Mouse (Mus musculus) thymus, postnatal 25 days (tissue): ENCODE measurements around the gene Mageh1.
"Not testable (repeated sequence)": the region's sequence is repeated elsewhere in the genome, so short reads cannot be mapped to it uniquely, and the experiment has no call there.

Source experiments
- DNase-seq: peaks from one replicate; pipeline ENCODE4 v3.0.0; 2022

Gene Mageh1

DNA sequence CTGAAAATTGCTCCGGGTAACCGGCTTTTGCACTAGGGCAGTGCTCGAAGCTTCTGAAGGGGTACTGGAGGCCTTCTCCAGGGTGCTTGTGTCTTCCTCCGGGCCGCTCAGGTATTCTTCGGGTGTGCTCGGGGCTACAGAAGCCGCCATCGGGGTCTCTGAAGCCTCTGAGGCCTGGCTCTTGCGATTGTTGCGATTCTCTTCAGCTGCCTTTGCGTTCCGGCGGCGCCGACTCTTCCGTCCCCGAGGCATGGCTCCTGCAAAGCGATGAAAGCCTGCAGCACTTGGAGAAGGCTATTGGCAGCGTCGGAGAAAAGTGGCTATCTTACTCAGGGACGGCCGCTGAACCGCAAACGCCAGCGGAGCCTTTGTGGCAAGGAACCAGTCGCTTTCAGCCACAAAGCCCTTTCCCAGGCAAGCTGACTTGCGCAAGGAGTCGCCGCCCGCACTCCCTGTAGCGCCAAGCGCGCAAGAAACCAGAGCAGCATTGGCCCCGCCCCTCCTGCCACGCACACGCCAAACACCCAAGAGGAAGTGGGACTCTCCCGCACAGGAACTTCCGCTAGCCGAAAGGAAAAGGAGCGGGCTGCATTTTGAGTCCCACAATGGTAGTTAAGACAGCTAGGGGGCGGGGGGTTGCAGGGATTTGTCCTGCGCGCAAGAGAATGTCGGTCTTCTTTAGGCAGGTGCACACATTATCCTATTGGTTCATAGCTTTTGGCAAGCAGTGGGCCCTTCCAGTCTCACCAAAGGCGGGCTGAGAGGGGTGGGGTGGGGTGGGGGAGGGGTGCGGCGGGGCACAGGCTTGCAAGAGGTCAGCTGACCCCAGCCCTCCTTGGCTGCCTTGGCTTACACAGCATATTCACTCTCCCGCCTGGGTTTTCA lies at the start of gene Mageh1:
Gene Mageh1, minus strand, starts transcription at position 489 of the 885 bp plus-strand sequence.
- peak; percentile 1 for DNase-seq

DNA sequence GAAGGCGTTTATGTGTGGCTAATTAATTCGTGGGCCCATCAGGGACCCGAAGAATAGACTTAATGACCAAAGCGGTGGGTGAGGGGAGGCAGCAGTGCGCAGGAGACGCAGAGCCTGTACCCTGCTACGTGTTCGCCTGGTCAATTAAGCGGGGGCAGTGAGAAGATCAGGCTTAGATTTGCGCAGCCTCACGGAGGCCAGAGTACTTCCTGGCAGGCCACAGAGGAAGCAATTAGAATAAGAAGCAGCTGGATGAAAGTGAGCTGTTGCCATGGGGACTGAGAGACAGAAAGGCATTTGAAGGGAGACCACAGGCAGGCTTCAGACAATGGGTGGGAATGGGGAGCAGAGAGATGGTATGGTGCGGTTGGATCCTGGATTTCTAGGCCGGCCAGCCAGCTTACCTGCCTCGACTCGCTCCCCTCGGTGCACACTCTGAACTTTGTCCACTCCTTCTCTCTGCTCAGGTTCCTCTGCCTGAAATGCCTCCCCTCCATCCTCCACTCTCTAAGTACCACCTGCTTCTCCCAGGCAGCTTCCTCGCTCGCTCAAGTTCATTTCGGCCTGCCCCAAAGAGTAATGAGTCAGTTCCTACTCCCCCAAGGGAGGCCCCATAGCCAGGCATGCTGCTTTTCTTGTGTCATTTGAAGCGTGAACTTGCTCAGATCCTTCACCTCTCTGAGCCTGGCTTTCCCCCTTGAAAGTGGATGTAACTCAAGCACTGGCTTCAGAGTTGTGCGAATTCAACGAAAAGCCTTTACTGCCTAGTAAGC lies 783 bp upstream of the Mageh1 start:
- DNase-seq, result not testable (repeated sequence)

DNA sequence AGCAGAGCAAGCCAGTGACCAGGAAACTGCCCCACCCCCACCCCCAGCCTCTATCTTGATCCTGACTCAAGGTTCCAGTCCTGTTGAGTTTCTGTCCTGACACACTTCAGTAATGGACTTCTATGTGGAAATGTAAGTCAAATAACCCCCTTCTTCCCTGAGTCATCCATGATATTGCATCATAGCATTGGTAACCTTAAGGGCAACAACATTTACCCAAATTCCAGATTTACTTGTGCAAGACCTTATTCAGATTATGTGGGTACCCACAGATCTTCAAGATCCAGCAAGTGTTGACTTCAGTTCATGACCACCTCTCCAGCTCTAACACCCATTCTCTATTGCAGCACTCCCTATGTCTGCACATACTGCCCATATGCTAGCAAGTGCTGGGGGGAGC lies 5.8 kb downstream of the Mageh1 start:
- DNase-seq, result not testable (repeated sequence)

DNA sequence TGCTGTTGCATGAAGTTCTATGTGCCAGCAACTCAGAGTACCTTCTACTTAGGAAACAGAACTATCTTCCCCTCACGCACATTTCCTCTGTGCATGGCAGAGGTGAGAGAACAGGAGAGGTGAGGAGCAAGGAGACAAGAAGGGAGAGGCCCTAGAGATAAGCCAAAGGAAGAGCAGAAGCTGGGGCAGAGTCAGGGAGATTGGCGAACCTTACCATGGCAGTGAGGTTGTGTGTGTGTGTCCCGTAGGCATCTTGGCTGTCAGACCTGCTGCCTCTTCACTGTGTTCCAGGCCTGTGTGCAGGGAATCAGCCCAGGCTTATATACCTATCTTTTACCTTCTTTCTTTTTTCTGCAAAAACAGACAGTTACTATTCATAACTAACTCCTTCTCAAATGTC lies 11.7 kb downstream of the Mageh1 start:
- DNase-seq, result not testable (repeated sequence)

DNA sequence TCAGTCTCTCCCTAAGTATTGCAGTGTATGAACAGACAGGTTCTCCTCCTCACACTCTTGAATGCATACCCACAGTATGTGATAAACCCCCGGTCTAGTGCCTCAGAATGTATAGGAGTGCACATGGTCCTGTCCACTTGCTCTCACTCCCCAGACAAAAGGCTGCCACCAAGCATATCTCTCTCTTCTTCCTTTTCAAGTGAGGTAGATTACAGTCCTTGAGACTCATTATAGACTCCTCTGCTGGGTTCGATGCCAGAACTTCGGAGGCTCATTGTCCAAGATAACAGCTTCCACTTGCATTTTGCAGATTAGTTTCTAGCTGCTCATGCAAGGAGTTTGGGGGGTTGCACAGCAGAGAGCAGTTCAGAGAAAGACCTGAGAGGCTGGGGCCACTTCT lies 12.1 kb downstream of the Mageh1 start:
- DNase-seq, result not testable (repeated sequence)

DNA sequence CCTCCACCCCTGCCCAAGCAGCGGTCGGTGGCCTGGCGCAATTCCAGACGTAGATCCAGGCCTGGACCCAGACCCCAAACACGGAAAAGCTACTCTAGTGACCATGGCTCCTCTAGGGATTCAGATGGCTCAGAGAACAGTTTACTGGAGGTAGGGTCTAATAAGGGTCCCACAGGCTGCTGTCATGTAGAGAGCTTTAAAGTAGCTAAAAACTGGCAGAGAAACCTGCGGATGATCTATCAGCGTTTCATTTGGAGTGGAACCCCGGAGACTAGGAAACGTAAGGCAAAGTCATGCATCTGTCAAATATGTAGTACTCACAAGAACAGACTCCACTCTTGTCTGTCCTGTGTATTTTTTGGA lies 29.7 kb downstream of the Mageh1 start:
- DNase-seq, result no peak

DNA sequence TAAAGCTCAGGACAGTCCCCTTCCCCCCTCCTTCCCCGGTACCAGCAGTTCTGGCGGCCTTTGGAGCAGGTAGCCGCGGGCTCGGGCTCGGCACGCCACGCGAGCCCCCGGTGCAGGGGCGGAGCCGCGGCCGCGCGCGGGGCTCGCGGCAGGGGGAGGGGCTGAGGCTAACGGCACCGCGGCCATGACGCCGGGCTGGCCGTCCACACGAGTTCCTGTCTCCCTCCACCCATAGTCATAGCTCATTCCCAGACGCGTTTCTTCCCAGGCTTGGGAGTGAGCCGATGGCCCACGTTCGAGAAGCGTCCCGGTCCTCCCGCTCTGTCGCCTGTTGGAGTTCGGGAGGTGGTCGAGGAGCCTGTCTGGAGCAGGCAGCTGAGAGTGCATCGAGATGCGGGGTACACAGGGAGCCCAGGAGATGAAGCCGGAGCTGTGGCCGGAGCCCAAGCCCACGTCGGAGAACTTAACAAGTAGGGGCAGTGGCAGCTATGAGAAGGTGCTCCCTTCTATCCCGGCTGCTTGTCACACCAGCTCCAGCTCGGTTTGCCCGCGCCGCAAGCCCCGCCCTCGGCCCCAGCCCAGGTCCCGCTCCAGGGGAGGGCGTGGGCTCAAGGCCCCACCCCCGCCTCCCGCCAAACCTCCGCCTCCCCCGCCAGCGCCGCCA lies 30.2 kb downstream of the Mageh1 start:
- peak; percentile 28 for DNase-seq

DNA sequence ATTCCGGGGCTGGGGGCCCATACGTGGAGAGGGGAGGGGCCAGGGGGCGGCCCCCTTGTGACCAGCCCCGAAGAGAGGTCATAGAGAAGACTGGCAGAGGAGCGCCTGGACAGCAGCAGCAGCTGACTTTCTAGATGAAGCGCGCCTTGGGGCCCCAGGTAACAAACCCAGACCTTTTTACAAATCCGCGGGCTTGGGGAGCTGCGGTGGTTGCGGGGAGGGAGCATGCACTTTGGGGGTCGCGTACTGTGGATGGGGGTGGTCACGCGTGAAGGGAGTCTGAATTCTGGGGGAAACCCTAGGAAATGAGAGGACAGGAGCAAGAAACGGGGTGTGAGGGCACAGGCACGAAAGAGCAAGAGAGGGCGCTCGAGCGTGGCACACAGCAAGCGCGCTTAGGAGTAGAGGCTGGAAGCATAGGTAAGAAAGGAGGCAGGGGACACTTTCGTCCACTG lies 31.0 kb downstream of the Mageh1 start, which contains the start of gene Usp51:
Gene Usp51, plus strand, starts transcription at position 83 of the 455 bp plus-strand sequence.
- DNase-seq, result peak; percentile 11

DNA sequence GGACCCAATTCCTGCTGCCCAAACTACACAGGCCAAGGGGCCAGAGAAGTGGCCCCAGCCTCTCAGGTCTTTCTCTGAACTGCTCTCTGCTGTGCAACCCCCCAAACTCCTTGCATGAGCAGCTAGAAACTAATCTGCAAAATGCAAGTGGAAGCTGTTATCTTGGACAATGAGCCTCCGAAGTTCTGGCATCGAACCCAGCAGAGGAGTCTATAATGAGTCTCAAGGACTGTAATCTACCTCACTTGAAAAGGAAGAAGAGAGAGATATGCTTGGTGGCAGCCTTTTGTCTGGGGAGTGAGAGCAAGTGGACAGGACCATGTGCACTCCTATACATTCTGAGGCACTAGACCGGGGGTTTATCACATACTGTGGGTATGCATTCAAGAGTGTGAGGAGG lies 41.3 kb downstream of the Mageh1 start:
- not testable (repeated sequence) for DNase-seq

DNA sequence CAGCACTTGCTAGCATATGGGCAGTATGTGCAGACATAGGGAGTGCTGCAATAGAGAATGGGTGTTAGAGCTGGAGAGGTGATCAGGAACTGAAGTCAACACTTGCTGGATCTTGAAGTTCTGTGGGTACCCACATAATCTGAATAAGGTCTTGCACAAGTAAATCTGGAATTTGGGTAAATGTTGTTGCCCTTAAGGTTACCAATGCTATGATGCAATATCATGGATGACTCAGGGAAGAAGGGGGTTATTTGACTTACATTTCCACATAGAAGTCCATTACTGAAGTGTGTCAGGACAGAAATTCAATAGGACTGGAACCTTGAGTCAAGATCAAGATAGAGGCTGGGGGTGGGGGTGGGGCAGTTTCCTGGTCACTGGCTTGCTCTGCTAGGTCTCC lies 47.5 kb downstream of the Mageh1 start:
- DNase-seq, result not testable (repeated sequence)
